Mouse (Mus musculus) brain, embryonic 14.5 days (tissue): ENCODE measurements at regions not wholly inside any gene's neighbourhood (a gene's known extent, or its start where the extent isn't known, plus 50 kb on each side); places are given as distances from the start of the nearest gene placed in this dataset.

Experiments
- DNase-seq: peaks from one replicate; pipeline ENCODE4 v3.0.0-alpha.2; 2011; ENCODE audit warnings: low read depth
- CTCF ChIP-seq: fragments of 200-500 bp; IDR thresholded peaks from 2 replicates; pipeline ENCODE4 v1.5.1; 2012; ENCODE audit warnings: inconsistent platforms, mild to moderate bottlenecking, moderate library complexity, borderline replicate concordance; ENCODE audit not compliant: insufficient read depth, insufficient read length; ENCODE audit errors: extremely low read depth
- POLR2A ChIP-seq: fragments of 200-500 bp; IDR thresholded peaks from 2 replicates; pipeline ENCODE4 v1.6.1; 2012; ENCODE audit warnings: mild to moderate bottlenecking, inconsistent platforms, borderline replicate concordance; ENCODE audit not compliant: poor library complexity, insufficient read depth, insufficient read length, severe bottlenecking; ENCODE audit errors: extremely low read depth

- TF ChIP-seq POLR2A (no peak), CTCF (no peak)
- DNase-seq = no peak
Measured at GRCm38 (mm10) chr6:117451001-117451400, 282.7 kb downstream of the Cxcl12 start.

GRCm38 (mm10) chr6:117460193-117460592 lies 291.9 kb downstream of the Cxcl12 start:
- DNase-seq = no peak
- TF ChIP-seq CTCF (no peak), POLR2A (no peak)

- TF ChIP-seq CTCF = no peak
- TF ChIP-seq POLR2A = no peak
- DNase-seq = no peak
Measured at GRCm38 (mm10) chr6:117465165-117465564, 296.8 kb downstream of the Cxcl12 start.

- peak; percentile 9 for DNase-seq
- TF ChIP-seq CTCF (no peak), POLR2A (no peak)
Measured at GRCm38 (mm10) chr6:117465606-117466174, 297.4 kb downstream of the Cxcl12 start.

GRCm38 (mm10) chr6:117479376-117479775 lies 311.0 kb downstream of the Cxcl12 start:
- TF ChIP-seq POLR2A (no peak), CTCF (no peak)
- DNase-seq = peak; percentile 31

- DNase-seq = no peak
- TF ChIP-seq CTCF = no peak
- TF ChIP-seq POLR2A = no peak
Measured at GRCm38 (mm10) chr6:117480396-117480795, 312.1 kb downstream of the Cxcl12 start.

GRCm38 (mm10) chr6:117489161-117489560 lies 320.8 kb downstream of the Cxcl12 start:
- no peak for DNase-seq
- no peak for TF ChIP-seq CTCF
- TF ChIP-seq POLR2A = no peak

- TF ChIP-seq CTCF = no peak
- TF ChIP-seq POLR2A = no peak
- DNase-seq = no peak
Measured at GRCm38 (mm10) chr6:117489761-117490396, 321.5 kb downstream of the Cxcl12 start.

- no peak for DNase-seq
- no peak for TF ChIP-seq CTCF
- TF ChIP-seq POLR2A = no peak
Measured at GRCm38 (mm10) chr6:117494971-117495370, 326.6 kb downstream of the Cxcl12 start.

- no peak for DNase-seq
- TF ChIP-seq CTCF (no peak), POLR2A (no peak)
Measured at GRCm38 (mm10) chr6:117497337-117497736, 329.0 kb downstream of the Cxcl12 start.

- no peak for DNase-seq
- TF ChIP-seq POLR2A = no peak
- TF ChIP-seq CTCF = no peak
Measured at GRCm38 (mm10) chr6:117497904-117498303, 329.6 kb downstream of the Cxcl12 start.

GRCm38 (mm10) chr6:117502346-117502745 lies 334.0 kb downstream of the Cxcl12 start:
- TF ChIP-seq CTCF (no peak), POLR2A (no peak)
- no peak for DNase-seq

- no peak for DNase-seq
- TF ChIP-seq CTCF = no peak
- TF ChIP-seq POLR2A = no peak
Measured at GRCm38 (mm10) chr6:117504771-117505170, 336.2 kb upstream of the Zfp637 start.
